Mouse (Mus musculus) heart, embryonic 11.5 days (tissue): ENCODE data around the gene Acss3. TPM values are rescaled to one million over a fixed set of nuclear protein-coding genes. Genes with fewer than 3 reads are reported as not detected.

Experiments used
- ATAC-seq: fragments of 200-750 bp; cut with Nextera tagmentation; replicated peaks from 2 replicates; pipeline ENCODE4 v1.8.0; 2017; ENCODE audit warnings: moderate library complexity; ENCODE audit not compliant: insufficient number of reproducible peaks, low FRiP score, low TSS enrichment
- H3K27ac ChIP-seq: fragments of 300-500 bp; sonication (generic); 2 replicates; pipeline ENCODE4 v1.5.1; 2014; ENCODE audit warnings: mild to moderate bottlenecking, low read depth, low read length
- H3K27me3 ChIP-seq: fragments of 300-500 bp; sonication (generic); 2 replicates; pipeline ENCODE4 v1.6.1; 2014; ENCODE audit warnings: mild to moderate bottlenecking, low read length, mixed read lengths; ENCODE audit not compliant: control insufficient read depth, insufficient read depth
- H3K36me3 ChIP-seq: fragments of 300-500 bp; sonication (generic); 2 replicates; pipeline ENCODE4 v1.6.1; 2014; ENCODE audit warnings: mild to moderate bottlenecking, low read length, moderate library complexity, mixed read lengths; ENCODE audit not compliant: control insufficient read depth, insufficient read depth
- H3K4me1 ChIP-seq: fragments of 300-500 bp; sonication (generic); 2 replicates; pipeline ENCODE4 v1.6.1; 2014; ENCODE audit warnings: low read length; ENCODE audit not compliant: control insufficient read depth, insufficient read depth
- H3K4me2 ChIP-seq: fragments of 300-500 bp; sonication (generic); 2 replicates; pipeline ENCODE4 v1.6.1; 2014; ENCODE audit warnings: mild to moderate bottlenecking, moderate library complexity
- H3K4me3 ChIP-seq: fragments of 300-500 bp; sonication (generic); 2 replicates; pipeline ENCODE4 v1.5.1; 2014; ENCODE audit warnings: low read depth, low read length
- H3K9ac ChIP-seq: fragments of 300-500 bp; sonication (generic); 2 replicates; pipeline ENCODE4 v1.6.1; 2014; ENCODE audit warnings: mild to moderate bottlenecking, low read depth, low read length, moderate library complexity
- H3K9me3 ChIP-seq: fragments of 300-500 bp; sonication (generic); replicated peaks from 2 replicates; pipeline ENCODE4 v1.6.1; 2016; ENCODE audit warnings: low read length; ENCODE audit not compliant: control insufficient read depth
- WGBS: fragments of 180-500 bp; shearing (Covaris S2); extraction: QIAGEN DNeasy Blood & Tissue Kit; methylation state at CpG from one replicate; pipeline ENCODE4 v1.1.7; 2014; ENCODE audit not compliant: insufficient replicate concordance; 5-methylcytosine and 5-hydroxymethylcytosine counted together
- polyA plus RNA-seq: library from polyadenylated mRNA; unstranded; fragments of >200 nt; fragmentation: Nextera tagmentation; extraction: Ambion mirVana; gene quantifications from 2 replicates; pipeline ENCODE4 v1.2.1, GENCODE M21; 2014

The Acss3 gene
- polyA plus RNA-seq, 1 experiment from 2014 or later, result 2.2 TPM

DNA sequence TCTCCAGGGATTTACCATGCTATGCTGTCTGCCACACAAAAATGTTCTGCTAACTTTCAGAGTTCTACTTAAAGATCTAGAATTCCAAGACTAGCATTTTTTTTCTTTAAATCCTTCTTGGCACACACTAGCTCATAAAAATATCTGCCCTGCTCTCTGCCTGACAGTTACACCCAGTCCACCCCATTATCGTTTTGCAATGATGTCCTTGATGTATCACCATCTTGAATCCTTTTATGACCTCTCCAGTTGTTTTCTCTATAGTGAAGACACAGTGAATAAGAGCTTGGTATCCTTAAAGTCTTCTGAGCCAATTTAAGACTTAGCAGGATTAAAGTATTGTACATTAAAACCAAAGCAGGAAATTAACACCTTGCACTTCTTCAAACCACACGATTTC, 4.3 kb downstream of the Acss3 start:
- no peak overlapping the region for H3K4me3 ChIP-seq
- no peaks in the 10 kb centered on the region for H3K4me1 ChIP-seq
- no peaks in the 10 kb centered on the region for H3K9me3 ChIP-seq
- WGBS, result 85% methylated on average over 2 of the region's 2 CpGs
- no peaks in the 10 kb centered on the region for H3K36me3 ChIP-seq
- no peak overlapping the region for H3K9ac ChIP-seq
- no peak overlapping the region for H3K27ac ChIP-seq
- no peaks in the 10 kb centered on the region for H3K27me3 ChIP-seq
- ATAC-seq, result no peak
- no peak overlapping the region for H3K4me2 ChIP-seq

DNA sequence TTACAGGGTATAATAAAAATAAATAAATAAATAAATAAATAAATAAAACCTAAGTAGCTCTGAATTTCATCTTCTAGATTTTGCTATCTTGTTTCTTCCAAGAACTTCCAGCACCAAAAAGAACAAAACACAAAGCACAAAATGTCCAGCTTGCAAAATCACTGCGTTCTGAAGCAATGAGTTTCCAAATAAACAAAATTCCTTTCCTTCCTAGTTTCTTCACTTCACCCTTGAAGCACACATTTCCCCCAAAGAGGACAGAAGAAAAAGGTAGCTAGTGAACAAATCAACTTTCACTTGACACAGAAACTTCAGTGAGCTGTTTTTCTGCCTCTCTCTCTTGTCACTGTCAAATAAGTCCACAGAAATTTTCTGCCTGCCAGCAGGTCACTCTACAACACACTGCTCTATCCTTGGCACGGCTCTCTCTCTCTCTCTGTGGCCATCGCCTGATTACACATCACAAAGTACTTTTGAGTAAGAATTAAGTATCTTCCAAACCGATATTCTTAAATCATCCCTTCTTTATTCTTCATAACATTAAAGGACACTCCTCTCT, 6.7 kb downstream of the Acss3 start:
- no peak overlapping the region for H3K27ac ChIP-seq
- no peaks in the 10 kb centered on the region for H3K36me3 ChIP-seq
- WGBS, result 62% methylated on average over 4 of the region's 4 CpGs
- H3K9ac ChIP-seq, result no peak overlapping the region
- ATAC-seq, result no peak
- H3K9me3 ChIP-seq, result no peaks in the 10 kb centered on the region
- no peaks in the 10 kb centered on the region for H3K4me1 ChIP-seq
- no peaks in the 10 kb centered on the region for H3K27me3 ChIP-seq
- H3K4me3 ChIP-seq, result no peak overlapping the region
- no peak overlapping the region for H3K4me2 ChIP-seq

DNA sequence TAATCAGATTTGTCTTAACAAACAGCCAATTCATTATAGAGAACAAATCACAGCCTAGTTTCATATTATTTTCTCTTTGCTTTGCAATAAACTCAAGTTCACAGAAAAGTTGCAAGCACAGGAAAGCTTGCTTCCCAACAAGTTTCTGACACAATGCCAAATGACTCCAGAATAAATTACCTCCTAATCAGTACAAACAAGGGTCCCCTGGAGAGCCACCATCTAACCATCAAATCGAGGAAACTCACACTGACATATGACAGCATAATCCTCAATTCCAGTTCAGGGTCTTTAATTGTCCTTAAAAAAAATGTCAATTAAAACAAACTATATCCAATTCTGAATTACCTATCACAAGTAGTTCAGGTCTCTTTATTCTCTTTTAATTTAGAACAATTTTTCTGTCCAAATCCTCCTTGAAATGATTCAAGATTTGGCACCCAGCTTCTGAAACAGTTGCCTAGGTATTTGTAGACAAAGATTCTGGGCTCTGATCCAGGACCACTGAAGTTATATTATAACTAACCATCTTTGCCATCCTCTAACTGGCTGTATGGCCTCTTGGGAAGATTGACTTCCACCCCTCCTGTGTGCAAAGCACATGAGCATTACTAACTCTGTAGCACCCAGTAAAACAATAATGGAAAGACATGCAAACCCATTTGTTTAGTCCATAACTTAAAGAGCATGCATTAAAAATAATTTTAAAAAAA, 7.4 kb downstream of the Acss3 start:
- ATAC-seq, result no peak
- no peaks in the 10 kb centered on the region for H3K9me3 ChIP-seq
- H3K4me3 ChIP-seq, result no peak overlapping the region
- no peaks in the 10 kb centered on the region for H3K4me1 ChIP-seq
- WGBS, result 32% methylated on average over 1 of the region's 1 CpGs
- no peak overlapping the region for H3K4me2 ChIP-seq
- H3K27ac ChIP-seq, result no peak overlapping the region
- H3K9ac ChIP-seq, result no peak overlapping the region
- no peaks in the 10 kb centered on the region for H3K36me3 ChIP-seq
- H3K27me3 ChIP-seq, result no peaks in the 10 kb centered on the region

DNA sequence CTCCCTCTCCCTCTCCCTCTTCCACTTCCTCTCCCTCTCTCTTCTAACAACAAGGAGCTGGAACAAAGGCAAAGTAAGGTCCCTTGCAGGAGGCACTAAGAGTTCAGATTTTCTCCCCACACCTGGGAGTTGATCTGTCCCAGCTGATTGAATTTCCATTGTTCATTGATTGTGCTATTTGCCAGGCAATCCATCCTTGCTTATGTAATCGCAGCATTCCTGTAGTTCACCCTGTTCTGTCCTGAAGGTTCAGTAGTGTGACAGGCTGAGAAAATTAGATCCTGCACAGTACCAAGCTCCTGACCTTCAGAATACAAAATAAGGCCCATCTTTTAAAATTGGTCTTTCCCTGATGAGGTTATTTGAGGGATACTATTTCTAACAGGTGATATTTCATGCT, 8.3 kb downstream of the Acss3 start:
- no peaks in the 10 kb centered on the region for H3K9me3 ChIP-seq
- H3K36me3 ChIP-seq, result no peaks in the 10 kb centered on the region
- ATAC-seq, result no peak
- H3K4me3 ChIP-seq, result no peak overlapping the region
- H3K4me2 ChIP-seq, result no peak overlapping the region
- H3K27me3 ChIP-seq, result no peaks in the 10 kb centered on the region
- no peaks in the 10 kb centered on the region for H3K4me1 ChIP-seq
- 63% methylated on average over 1 of the region's 1 CpGs for WGBS
- no peak overlapping the region for H3K9ac ChIP-seq
- H3K27ac ChIP-seq, result no peak overlapping the region

DNA sequence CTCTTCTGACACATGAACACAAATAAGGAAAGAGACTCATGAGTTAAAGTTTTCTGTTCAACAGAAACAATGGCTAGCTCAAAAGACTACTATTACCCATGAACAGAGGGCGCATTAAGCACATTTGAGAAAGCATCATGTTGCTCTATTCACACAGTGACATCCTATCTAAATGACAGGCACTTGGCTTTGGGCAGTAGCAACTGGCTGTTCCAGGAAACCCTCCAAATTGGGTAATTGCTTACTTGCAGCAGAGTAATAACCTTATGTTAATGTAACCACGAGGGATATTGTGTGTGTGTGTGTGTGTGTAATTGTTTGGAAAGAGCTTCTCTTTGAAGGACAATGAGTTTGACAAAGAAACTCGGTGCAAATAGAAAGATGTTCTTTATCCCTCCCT, 29.0 kb downstream of the Acss3 start:
- WGBS, result 68% methylated on average over 3 of the region's 3 CpGs
- H3K27ac ChIP-seq, result no peak overlapping the region
- no peak for ATAC-seq

DNA sequence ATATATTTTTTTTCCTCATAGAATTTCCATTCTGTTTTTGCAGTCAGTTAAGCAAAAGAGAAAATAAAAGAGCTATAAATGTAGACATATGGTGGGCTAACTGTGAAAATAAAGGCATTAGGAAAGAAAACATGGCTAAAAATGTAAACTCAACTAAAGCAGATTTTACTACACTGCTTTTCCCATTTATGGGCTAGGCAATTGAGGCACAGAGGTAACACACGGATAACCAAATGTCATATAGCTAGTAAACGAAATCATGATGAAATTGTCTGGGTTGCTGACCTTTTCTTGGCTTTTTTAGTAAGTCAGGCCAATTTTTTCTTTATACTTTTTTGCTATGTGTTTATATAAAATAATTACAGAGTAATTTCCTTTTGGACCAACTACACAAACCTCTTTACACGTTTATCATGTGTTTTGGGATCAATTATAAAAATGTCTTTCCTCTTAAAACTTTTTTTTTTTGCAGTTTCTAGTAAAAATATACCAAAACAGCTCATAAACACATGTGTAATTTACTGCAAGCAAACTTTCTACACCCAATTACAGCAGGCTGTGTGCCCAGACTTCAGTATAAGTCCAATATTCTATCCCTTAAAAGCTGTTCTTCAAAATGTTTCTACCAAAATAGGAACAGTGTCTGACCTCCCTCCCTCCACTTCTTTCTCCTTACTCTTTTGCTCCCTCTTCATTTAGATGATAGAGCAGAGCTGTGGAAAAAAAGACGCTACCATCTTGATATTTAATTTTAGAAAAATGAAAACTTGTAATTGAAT, 69.4 kb downstream of the Acss3 start:
- no peaks in the 10 kb centered on the region for H3K9me3 ChIP-seq
- 62% methylated on average over 4 of the region's 4 CpGs for WGBS

More for the DNA sequence above, 29.0 kb downstream of the Acss3 start:
- no peaks in the 10 kb centered on the region for H3K36me3 ChIP-seq
- H3K4me3 ChIP-seq, result no peak overlapping the region
- H3K27me3 ChIP-seq, result no peaks in the 10 kb centered on the region
- H3K4me1 ChIP-seq, result no peaks in the 10 kb centered on the region
- no peaks in the 10 kb centered on the region for H3K9me3 ChIP-seq
- H3K4me2 ChIP-seq, result no peak overlapping the region
- no peak overlapping the region for H3K9ac ChIP-seq

DNA sequence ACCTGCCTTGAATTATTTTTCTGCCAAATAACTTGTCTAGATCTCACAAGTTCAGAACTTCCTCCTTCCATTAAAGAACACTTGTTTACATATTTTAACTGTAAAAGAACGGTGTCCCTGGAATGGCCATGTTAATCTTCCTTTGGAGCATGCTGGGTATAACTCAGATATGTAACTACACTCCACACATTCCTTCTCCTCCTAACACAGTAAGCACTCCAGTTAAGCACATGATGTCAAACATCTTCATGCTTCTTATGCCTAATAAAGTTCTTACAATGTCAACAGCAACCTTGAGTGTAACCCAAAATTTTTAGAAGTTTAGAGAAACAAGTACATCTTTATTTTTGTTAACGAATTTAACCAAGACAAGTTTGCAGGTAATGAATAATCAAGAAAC, 73.0 kb downstream of the Acss3 start:
- Histone ChIP-seq H3K36me3 (no peaks in the 10 kb centered on the region), H3K4me2 (no peak overlapping the region), H3K27ac (no peak overlapping the region), H3K9me3 (no peaks in the 10 kb centered on the region), H3K4me1 (no peaks in the 10 kb centered on the region), H3K27me3 (no peaks in the 10 kb centered on the region), H3K4me3 (no peak overlapping the region), H3K9ac (no peak overlapping the region)
- WGBS, result 77% methylated on average over 2 of the region's 2 CpGs
- no peak for ATAC-seq

More for the DNA sequence above, 69.4 kb downstream of the Acss3 start:
- no peak overlapping the region for H3K4me3 ChIP-seq
- no peak for ATAC-seq
- no peaks in the 10 kb centered on the region for H3K4me1 ChIP-seq
- H3K9ac ChIP-seq, result no peak overlapping the region
- no peaks in the 10 kb centered on the region for H3K36me3 ChIP-seq
- H3K27me3 ChIP-seq, result no peaks in the 10 kb centered on the region
- H3K4me2 ChIP-seq, result no peak overlapping the region
- no peak overlapping the region for H3K27ac ChIP-seq

GRCm38 (mm10) chr10:107042656-107043055, 80.8 kb downstream of the Acss3 start:
- no peak overlapping the region for H3K27ac ChIP-seq
- no peak overlapping the region for H3K4me2 ChIP-seq
- H3K4me1 ChIP-seq, result no peaks in the 10 kb centered on the region
- no peaks in the 10 kb centered on the region for H3K36me3 ChIP-seq
- 69% methylated on average over 1 of the region's 1 CpGs for WGBS
- H3K27me3 ChIP-seq, result no peaks in the 10 kb centered on the region
- H3K9ac ChIP-seq, result no peak overlapping the region
- ATAC-seq, result no peak
- H3K9me3 ChIP-seq, result no peaks in the 10 kb centered on the region
- H3K4me3 ChIP-seq, result no peak overlapping the region
